Mouse (Mus musculus) layer of hippocampus, adult 9-10 months (tissue): ENCODE measurements at regions not wholly inside any gene's neighbourhood (a gene's known extent, or its start where the extent isn't known, plus 50 kb on each side); places are given as distances from the start of the nearest gene placed in this dataset.
A peak's percentile ranks its signal among the peaks of the same experiment; 100 is the strongest.

ENCODE experiments used
- DNase-seq: peaks from one replicate; pipeline ENCODE4 v3.0.0; 2022; ENCODE audit warnings: low spot score

- no peak for DNase-seq
Measured at GRCm38 (mm10) chr3:42661956-42662355, 919.5 kb downstream of the D3Ertd751e start.

DNA sequence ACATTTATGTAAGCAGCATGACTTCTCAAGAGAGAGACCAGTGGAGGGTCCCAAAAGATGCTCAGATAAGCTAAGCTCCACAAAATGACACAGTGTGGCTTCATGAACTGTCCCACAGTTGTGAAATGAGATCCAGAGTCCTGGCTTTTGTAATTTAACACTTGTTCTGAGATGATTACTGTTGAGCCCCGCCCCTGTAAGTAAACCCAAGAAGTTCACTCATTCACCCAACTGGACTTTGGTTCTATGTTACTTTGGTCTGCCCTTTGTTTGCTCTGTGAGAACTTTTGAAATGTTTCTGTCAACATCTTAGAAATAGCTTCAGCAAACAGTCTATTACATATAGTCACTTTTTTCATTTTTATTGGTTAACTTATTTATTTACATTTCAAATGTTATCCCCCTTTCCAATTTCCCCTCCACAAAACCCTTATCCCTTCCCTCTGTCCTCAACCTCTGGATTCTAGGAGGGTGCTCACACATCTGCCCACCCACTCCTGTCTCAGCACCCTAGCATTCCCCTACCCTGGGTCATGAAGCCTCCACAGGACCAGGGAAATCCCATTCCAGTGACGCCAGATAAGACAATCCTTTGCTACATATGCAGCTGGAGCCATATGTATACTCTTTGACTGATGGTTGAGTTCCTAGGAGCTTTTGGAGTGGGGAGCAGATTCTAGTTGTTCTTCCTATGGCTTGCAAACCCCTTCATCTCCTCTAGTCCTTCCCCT is 934.4 kb downstream of the D3Ertd751e start:
- DNase-seq, result no peak

- peak; percentile 1 for DNase-seq
Measured at GRCm38 (mm10) chr3:42694726-42695125, 952.3 kb downstream of the D3Ertd751e start.

GRCm38 (mm10) chr3:42738910-42739309 is 996.5 kb downstream of the D3Ertd751e start:
- DNase-seq, result no peak

- DNase-seq, result no peak
Measured at GRCm38 (mm10) chr3:42753130-42753529, 1010.7 kb downstream of the D3Ertd751e start.

GRCm38 (mm10) chr3:42757335-42757734 is 1014.9 kb downstream of the D3Ertd751e start:
- no peak for DNase-seq

- DNase-seq, result peak; percentile 51
Measured at GRCm38 (mm10) chr3:42757830-42758385, 1015.5 kb downstream of the D3Ertd751e start.

DNA sequence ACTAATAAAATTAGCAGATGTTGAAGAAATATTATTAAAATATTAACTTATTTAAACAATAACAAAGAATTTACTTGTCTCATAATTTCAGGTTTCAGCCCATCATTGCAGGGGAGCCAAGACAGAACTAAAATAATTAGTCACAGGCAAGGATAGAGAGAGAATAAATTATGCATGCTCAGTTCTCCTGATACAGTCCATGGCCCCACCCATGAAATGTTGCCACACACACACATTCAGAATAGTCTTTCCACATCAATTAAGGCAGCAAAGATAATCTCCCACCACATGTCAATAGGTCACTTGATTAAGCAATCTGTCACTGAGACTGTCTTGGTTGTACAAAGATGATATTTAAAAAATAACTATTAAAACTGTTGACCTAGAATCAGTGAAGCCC is 1019.8 kb downstream of the D3Ertd751e start:
- no peak for DNase-seq

GRCm38 (mm10) chr3:42783478-42783877 is 1041.1 kb downstream of the D3Ertd751e start:
- DNase-seq, result no peak

DNA sequence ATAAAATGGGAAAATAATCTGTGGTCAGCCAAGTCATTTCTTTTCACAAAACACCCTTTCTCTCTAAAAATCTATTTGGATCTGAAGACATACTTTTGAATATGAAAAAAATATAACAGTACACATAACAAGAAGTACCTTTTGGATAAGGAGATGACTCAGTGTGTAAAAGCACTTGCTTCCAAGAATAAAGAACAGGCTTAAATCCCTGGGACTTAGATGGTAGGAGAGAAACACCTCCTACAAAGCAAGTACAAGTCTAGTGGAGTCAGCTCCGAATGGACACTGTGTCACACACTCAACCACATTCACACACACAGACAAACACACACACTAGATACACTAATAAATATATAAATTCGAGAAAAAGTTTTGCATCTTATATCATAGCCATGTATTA is 1041.8 kb downstream of the D3Ertd751e start:
- no peak for DNase-seq

GRCm38 (mm10) chr3:42790415-42790814 is 1048.0 kb downstream of the D3Ertd751e start:
- DNase-seq, result no peak

DNA sequence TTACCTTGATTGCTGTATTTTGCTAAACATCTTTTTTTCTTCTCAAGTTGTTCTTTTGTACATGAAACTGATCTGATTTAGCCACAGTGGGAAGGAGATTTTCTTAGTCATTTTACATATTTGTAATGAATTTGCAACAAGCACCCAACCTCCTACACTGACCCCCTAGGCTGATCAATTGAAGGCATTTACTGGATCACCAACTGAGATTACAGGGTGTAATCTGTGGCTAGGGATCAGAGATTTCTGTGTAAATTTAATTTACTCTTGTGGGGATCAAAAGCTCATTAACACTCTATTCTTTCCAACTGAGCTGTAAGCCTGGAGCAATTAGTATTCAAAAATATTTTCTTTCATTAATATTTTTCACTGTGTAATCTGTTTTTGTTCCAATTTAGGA is 1049.5 kb downstream of the D3Ertd751e start:
- DNase-seq, result no peak

GRCm38 (mm10) chr3:42830456-42830855 is 1088.0 kb downstream of the D3Ertd751e start:
- no peak for DNase-seq

DNA sequence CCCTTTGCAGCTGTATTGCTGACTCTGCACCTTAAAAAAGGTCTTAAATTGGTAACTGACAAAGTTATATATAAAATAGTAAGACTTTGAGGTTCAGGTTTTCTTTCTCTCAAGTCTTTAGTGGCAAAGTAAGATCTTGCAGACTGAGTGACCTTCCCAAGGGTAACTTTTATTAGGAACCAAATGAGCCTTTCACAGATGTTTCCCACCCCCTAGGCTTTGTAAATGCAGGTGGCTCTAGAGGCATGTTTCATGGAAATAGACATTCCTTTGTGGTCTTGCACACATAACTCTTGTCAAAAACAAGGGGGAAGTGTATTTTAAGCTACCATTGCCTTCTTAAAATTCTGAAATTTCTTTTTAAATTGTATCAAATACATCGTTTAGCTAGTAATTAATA is 1125.0 kb downstream of the D3Ertd751e start:
- no peak for DNase-seq

- no peak for DNase-seq
Measured at GRCm38 (mm10) chr3:42878972-42879371, 1136.6 kb downstream of the D3Ertd751e start.

DNA sequence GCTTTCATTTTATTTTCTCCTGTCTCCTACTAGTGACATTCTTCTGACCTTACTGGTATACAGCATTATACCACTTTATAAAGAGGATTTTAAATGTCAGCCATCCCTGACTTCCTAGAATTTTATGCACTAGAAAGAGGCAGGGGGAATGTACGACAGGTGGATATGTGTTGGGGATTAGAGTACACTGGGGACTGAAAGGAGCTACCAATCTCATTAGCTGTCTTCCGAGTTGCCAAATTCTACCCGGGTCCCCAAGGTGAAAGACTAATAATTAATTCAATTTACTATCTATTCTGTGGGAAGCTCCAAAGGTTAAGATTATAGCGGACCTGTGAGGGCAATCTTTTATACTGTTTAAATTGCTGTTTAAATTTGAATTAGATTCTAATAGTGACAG is 1142.1 kb downstream of the D3Ertd751e start:
- DNase-seq, result no peak

- DNase-seq, result no peak
Measured at GRCm38 (mm10) chr3:42892016-42892699, 1149.7 kb downstream of the D3Ertd751e start.

DNA sequence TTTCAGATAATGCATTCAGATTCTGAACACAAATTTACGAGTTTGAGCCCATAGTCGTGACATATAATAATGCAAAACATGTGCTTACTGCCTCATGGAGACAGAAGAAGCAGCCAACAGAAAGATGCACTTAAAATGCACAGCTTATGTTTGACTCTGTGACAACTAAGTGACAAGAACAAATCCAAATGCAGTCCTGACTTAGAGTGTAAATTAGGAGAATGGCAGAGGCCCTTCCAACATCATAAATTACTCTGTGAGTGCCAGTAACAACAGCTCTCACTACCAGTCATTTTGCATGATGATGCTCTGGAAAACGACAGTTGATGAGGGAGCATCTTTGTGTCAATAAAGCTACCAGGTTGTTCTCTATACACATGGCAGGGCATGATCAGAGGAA is 1153.4 kb downstream of the D3Ertd751e start:
- DNase-seq, result no peak

DNA sequence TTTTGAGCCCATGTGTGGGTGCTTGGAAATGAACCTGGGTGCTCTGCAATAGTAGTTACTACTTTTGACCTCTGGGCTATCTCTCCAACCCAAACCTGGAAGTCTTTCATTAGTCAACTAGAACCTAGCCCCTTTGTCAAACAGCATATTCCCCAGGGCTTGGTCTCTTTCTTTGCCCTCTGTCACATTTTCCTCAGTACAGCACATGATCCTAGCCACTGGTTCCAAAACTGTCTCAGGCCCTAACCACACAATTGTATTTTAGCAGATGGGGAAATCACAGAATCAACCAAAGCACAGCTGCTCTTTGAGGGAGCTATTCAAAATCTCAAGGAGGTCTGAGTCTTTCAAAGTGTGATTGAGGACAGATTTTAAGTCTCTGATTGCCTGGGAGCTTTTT is 1155.5 kb downstream of the D3Ertd751e start:
- no peak for DNase-seq

DNA sequence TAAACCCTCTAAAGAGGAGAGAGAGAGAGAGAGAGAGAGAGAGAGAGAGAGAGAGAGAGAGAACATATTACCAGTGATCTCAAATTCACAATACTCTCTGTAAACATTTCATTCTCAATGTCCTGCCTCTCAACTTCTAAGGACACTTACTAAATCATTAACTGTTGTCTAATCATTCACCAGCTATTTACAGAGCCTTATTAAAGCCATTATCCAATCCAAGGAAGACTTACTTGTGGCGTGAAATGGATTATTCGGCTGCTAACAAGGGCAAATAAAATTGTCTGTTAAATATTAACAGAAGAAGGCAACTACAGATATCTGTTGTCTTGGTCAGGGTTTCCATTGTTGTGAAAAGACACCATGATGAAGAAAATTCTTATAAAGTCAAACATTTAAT is 1156.5 kb downstream of the D3Ertd751e start:
- DNase-seq, result no peak

DNA sequence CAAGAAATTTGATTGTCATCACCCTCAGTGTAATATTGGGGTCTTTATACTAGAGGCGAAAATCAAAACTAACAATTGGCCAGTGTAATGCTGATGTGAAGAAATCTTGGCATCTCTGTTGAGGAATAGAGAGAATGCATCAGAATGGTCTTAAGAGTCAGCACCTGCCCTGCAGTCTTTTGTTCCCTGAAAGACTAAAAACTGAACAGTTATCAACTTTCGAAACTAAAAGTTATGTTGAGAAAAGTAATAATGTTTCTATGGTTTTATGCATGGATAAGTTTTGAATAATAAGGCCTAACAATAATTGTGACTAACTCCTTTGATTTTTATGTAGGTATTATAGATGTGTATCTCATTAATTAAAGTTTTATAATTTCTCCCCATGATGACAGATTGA is 1158.6 kb downstream of the D3Ertd751e start:
- no peak for DNase-seq

DNA sequence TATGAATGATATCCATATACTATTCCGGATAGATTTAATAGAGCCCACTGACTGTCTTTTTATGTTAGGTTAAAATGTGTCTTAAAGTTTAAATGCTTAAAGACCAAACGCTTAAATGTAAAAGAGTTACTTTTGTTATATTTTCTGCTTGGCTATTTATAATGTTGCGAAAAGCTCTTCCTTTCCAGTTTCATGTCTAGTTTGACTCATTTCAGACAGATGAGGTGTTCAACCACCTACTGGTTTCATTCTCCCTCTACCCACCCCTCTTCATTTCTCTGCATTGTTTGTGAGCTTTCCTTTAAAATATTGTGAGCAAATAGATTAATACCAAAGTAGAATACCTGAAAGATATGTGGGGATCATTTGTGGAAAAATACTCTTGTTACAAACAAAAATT is 1163.8 kb downstream of the D3Ertd751e start:
- no peak for DNase-seq

DNA sequence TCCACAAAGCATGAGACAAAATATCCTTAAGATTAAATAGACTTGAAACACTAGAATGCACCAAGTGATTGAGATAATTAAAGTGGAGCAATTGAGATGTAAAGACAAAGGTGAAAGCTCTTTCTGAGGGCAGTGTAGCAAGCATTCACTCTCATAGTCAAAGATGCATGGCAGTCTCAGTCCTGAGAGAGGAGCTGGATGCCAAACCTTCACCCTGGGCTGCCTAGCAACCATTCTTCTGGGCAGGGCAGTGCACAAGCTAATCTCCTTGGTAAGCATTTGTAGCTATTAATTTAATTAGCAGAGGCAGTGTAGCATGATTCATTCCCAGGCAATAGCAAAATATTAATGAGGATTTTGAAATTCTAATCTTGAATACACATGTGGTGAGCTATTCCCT is 1166.0 kb downstream of the D3Ertd751e start:
- DNase-seq, result no peak
